Mouse (Mus musculus): ENCODE measurements around the gene Lrch3.

Gene Lrch3

DNA sequence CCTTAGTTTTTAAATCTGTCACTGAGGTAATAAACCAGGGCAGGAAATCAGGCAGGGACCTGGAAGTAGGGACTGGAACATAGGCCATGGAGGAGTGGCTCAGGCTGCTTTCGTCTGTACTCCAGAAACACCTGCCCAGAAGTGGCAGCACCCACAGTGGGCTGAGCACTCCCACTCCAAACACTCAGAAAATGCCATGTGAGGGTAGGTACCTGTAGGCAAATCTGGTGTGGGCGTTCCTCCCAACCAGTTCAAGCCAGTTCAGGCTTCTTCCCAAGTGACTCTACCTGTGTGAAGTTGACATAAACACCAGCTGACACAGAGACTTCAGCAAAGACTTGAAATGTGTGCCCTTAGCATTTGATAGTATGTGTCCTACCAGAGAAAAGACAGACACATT lies 70.7 kb downstream of the Lrch3 start:
- DNase-seq (ENCODE audit: low spot score in 2 of 2) = no peak

DNA sequence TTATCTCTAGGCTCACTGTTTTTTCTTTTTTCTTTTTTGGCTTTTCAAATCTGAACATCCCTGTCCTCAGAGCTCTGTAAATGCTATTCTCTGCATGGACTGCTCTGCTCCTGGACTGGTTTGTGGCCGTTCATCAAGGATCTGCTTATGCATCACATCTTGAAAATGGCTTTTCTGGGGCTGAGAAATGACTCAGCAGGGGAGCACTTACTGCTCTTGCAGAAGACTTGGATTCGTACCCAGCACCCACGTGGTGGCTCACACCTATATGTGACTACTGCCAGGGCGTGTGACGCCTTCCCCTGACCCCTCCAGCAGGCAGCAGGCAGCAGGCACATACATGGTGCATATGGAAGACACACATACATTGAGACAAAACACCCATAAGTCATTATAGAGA lies 78.3 kb downstream of the Lrch3 start:
- no peak for DNase-seq (ENCODE audit: low spot score in 2 of 2)

DNA sequence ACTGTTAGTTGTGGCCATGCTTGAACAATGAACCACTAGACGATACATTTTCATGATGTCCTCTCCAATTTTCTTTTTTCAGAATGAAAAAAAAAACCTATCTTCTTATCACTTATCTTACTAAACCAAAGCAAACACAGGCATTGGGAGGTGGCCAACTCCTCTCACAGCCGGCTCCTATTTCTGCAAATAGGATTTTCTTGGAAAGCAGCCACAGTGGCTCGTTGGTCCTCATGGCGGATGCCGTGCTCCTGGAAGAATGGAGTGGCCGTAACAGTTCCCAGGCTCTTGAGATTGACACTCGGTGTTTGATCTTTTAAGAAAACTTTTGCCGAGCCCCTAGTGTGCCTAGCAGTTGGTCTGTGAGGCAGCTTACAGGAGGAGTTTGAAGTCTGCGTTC lies 91.3 kb downstream of the Lrch3 start:
- DNase-seq (ENCODE audit: low spot score in 2 of 2) = no peak

DNA sequence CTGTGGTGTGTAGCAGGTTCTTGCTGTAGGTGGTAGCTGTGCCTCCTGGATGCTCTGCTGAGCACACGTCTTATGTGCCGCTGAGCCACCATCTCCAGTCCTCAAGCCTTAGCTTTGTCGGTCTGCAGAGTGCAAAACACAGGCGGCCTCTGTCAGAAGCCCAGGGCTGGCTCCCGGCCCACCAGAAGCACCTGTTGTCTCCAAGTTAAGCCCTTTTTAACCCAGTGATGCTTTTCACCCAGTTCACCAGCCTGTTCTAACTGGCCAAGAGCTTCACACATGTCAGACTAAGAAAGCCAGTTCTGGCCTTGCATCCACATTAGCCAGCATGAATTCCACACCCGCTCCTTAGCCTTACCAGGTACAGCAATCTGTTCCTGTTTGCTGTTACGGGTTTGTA lies 93.0 kb downstream of the Lrch3 start:
- no peak for DNase-seq (ENCODE audit: low spot score in 2 of 2)

DNA sequence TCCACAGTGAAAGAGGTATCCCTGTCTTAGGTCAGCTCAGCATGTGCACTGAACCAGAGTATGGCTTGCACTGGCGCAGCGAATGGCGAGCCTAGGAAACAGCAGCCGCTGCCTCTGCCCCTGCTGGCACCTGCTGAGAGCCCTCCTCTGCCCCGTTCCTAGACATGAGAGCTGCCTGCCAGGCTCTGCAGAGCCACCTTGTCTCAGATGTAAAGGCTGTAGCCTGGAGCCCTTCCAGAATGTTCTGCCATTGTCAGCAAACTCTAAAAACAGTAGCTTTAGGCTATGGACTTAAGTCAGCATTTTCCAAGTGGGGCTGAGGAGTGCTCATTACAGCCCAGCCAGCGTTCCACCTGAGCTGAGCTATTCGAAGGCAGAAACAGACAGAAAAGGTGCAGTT lies 93.5 kb downstream of the Lrch3 start:
- no peak for DNase-seq (ENCODE audit: low spot score in 2 of 2)

DNA sequence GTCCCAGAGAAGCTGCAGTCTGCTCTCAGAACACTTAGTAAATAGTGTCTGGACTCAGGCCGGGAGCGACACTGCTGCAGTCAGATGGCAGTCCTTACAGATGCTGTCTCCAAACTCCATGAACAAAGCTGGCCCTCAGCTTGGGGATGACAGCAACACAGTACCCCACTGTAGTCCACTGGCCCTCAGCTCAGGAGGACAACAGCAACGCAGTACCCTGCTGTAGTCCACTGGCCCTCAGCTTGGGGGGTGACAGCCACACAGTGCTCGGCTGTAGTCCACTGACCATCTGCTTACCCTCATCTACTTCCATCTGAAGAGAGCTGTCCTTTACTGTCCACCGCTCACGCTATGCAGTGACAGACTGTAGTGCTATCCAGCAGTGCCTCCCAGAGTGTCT lies 96.3 kb downstream of the Lrch3 start:
- no peak for DNase-seq (ENCODE audit: low spot score in 2 of 2)

DNA sequence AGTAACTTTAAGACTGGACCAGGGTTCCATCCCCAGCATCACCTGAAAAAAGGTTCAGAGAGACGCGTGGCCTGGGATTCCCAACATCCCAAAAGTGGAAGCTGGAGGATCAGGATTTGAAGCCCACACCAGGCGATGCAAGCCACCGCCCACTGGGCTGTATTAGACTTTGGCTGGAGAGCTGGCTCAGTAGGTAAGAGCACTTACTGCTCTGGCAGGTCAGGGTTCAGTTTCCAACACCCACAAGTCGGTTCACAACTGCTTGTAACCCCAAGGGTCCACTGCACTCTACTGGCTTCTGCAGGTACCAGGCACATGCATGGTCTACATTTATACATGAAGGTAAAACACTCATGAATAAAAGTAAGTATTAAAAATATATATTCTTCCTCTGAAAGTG lies 99.9 kb downstream of the Lrch3 start:
- DNase-seq (ENCODE audit: low spot score in 2 of 2) = no peak

DNA sequence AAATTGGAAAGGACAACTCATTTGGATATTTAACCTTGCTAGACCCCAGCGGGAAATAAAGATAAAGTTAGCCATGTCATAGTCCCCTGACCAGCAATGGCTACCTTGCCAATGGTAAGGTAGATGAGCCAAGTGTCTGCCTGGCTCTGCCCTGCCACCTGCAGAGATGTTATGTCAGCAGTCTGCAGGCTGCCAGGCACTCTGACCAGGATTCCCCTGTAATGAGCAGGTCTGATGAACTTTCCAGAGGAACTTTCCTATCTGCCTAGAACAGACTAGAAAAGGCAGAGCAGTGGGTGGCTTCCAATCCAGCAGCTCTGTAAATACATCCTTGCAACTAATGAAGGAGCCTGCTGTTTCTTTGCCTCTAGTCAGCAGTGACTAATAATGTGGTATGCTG lies 101.0 kb downstream of the Lrch3 start:
- no peak for DNase-seq (ENCODE audit: low spot score in 2 of 2)

DNA sequence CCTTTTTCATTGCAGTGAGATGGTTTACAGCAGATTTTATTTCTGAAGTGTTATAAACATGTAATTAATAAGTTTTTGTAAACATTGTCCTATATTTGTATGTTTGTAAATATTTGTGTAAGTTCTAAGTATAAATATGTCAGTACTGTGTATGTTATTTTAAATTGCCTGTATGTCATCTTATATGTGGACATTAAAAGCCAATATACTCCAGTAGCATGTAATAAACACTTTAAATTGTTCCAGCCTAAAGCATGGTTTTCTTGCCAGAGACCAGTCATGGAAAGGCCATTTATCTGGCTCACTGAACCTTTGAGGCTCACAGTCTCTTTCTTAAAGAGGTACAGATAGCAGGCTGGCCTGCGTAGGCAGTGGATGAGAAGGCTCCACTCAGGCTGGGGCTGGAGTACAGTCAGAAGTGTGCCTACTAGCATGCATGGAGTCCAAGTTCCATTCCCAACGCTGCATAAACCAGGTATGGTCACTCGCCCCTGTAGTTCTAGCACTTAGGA lies 101.6 kb downstream of the Lrch3 start:
- no peak for DNase-seq (ENCODE audit: low spot score in 2 of 2)

DNA sequence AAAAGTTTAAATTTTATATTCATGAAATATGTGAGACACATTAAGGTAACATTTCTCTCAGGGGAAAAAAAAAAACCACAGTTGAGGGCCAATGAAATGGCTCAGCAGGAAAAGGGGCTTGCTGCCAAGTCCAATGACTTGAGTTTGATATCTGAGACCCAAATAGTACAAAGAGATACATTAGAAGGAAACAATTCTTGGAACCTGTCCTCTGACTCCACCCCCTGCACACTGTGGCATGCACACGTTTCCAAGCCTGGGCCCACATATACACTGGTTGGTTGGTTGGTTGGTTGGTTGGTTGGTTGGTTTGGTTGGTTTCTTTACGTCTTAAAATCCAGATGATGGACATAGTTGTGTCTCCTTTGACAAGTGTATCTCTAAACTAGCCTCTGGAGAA lies 102.1 kb downstream of the Lrch3 start:
- DNase-seq (ENCODE audit: low spot score in 2 of 2) = no peak

DNA sequence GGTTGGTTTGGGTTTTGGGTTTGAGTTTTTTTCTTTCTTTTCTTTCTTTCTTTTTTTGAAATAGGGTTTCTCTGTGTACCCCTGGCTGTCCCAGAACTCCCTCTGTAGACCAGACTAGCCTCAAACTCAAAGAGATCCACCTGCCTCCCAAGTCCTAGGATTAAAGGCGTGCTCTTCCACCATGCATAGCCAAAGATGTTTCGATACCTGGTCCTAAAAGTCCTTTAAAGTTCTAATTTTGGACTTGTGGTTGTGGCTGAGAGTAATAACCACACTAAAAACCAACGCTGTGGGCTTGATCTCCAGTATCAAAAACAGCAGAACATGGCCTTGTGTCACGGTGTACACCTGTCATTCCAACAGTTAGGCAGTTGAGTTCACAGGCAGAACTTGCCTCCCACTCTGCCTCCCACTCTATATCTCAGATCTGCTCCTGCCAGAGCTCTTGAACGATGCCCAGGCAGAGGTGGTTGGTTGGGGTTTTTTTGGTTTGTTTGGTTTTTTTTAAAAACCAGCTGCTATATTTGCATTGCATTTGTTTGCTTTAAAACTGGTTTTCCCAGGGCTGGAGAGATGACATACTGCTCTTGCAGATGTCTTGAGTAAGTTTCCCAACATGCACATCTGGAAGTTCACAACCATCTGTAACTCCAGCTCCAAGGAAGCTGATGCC lies 103.9 kb downstream of the Lrch3 start:
- peak in 1 of 2 experiments; percentile 5 for DNase-seq (ENCODE audit: low spot score in 2 of 2)

DNA sequence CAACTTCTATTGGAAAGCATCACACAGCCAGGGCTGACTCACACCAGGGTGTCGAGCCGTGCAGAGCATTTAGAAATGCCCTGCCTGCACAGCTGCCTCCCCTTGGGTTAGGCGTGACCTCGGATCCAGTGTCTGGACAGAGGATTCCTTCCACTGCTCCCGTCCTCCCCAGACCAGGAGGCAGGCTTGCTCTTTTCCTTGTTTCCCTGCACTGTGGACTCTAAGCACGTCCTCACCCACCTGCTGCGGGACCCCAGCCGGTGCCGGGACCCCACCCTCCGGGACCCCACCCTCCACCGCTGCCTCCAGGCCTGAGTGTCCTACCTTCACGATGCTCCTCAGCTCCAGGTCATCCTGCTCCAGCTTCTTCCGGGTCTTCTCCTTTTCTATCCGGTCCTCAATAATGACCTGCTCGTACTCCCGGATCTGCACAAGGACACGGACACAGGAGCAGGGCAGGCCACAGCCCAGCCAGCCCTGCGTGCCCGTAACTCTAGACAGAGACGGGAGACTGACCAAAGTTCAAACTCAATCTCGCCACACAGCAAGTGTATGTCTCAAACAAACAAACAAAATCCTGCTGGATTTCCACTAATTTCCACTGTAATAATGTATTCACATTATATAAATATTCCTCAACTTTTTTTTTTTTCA lies 105.3 kb downstream of the Lrch3 start:
- peak in 1 of 2 experiments; percentile 28 for DNase-seq (ENCODE audit: low spot score in 2 of 2)

DNA sequence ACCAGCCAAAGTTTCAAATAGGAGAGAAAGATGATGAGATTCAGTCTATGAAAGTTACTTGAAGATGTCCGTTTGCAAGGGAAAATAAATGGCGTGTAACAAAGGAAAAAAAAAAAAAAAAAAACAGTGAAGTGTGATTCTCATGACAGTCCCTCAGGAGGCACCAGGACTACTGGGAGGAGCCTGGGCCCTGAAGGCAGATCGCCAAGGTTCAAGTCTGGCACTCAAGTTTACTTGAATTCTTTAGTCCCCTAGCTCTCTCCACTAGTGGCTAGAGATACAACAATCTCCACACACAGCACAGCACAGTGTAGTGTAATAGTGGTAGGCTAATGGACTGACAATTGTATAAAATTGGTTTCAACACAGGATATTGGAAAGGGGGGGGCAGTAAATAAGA lies 107.5 kb downstream of the Lrch3 start:
- no peak for DNase-seq (ENCODE audit: low spot score in 2 of 2)

DNA sequence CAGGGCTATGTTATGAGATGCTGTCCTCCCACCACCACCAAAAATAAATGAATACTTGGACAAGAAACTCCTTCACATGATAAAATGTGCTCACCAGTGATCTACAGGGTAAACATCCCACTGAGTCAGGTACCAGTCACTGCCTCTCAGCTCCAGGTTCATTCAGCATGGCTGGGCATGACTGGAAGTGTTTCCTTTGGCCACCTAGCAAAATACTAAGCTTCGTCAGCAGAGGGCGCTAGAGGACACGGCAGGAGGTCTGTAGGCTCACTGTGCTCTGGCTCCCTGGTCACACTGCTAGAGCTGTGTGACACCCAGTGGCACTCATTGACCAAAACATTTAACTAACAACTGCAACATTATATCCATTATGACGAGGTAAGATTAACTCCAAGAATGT lies 109.8 kb downstream of the Lrch3 start:
- peak; percentile 84 to 86 for DNase-seq (ENCODE audit: low spot score in 2 of 2)

DNA sequence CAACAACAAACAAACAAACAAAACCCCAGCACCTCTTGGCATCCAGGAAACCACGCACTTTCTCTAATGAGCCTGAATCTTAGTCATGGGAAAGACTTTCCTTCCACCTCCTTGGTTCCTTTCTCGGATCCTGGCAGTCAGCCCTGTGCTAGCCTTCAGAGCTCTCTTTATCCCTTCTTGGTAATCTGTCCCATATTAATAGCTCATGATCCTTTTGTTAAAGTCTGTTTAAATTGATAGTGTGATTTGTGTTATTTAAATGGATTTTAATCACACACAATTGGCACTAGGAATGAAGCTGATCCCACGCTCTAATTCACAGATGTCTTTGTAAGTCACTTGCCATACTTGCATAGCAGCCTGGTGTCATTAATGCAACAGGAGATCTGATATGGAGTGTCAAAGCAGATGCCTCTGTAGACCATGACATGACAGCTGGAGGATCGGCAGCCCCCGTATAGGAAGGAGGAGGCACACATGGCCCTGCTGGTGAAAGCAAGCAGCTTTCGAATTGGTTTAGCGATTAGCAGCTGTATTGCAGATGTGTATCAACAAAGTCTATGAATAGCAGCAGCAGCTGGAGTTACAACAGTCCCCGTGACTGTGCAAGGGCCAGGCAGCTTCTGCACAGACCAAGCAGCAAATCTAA lies 110.7 kb downstream of the Lrch3 start:
- no peak for DNase-seq (ENCODE audit: low spot score in 2 of 2)

DNA sequence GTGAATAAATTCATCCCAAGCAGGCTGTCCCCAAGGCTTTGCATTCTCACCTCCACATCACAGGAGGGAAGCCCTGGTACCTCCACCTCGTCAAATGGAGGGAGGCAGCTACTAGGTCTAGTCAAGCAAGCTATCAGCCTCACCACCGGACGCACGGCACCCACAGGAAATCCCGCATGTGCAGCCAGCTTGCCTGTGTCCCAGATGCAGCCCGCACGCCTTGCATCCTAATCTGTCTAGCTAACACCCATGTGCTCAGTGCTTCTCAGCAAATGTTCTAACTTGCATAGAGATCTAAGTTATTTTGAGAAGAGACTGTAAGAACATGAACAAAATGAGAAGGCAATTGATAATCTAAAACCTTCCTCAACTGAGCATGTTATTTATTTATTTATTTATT lies 112.5 kb downstream of the Lrch3 start:
- DNase-seq (ENCODE audit: low spot score in 2 of 2) = no peak

DNA sequence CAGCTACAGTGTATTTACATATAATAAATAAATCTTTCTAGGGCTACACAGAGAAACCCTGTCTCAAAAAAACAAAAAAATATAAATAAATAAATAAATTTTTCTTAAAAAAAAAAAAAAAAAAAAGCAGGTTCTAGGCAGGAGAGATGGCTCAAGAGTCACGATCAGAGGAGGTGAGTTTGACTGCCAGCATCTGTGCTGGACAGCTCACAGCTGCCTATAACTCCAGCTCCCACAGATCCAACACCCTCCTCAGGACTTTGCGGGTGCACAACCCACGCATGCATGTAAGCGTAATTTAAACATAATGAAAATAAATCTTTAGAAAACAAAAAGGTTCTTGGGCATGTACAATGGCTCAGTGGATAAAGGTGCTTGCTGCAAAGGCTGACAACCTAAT lies 122.1 kb downstream of the Lrch3 start:
- no peak for DNase-seq (ENCODE audit: low spot score in 2 of 2)

DNA sequence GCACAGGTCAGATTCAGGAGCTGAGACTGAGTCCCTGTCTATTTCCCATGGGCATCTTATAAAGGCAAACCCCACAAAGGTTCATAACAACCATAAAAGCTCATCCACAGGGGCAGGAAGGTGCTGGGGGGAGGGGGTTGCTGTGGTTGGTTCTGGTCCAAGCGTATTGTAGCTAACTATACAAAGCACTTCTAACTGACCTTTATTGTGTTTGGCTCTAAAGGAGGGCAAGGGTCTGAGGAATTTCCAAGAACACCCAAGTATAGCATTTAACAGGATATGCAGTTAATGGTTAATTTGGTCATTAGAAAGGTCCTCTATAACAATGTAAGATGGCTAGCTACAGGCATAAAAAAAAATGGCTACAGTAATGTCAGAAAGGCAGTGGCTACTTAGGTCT lies 128.8 kb downstream of the Lrch3 start:
- no peak for DNase-seq (ENCODE audit: low spot score in 2 of 2)

DNA sequence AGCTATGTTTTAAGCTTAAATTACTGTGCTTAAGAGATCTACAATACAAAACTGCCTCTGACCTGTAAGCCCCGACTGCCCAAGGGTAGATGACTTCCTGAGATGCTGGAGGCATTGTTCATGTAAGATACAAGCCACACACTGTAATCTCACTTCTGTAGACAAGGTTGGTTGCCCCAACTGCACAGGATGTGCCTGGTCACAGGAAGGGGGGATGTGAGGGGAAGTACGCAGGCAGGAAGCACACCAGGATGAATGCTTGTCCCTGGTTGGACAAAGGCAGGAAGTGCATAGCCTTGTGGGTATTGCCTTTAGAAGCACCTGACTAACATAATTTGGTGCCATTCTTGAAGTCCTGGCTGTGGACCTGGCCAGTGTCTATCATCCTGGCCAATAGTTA lies 129.4 kb downstream of the Lrch3 start:
- no peak for DNase-seq (ENCODE audit: low spot score in 2 of 2)

DNA sequence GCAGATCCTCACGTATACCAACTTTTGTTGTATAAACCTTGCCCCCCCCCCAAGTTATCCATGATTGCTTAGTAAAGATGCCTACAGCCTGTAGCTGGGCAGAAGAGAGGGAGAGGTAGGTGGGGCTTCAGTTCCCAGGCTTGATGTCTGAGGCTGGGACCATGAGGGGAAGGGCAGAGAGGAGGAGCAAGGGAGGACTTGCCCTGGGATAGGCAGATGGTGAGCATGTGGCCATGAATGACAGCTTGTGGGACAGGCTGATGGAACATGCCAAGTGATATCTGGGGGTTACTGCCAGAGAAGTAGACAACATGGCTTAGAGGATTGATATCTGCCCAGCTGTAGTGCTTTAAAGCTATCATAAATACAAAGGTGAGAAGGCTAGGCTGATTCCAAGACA lies 134.1 kb downstream of the Lrch3 start:
- no peak for DNase-seq (ENCODE audit: low spot score in 2 of 2)

DNA sequence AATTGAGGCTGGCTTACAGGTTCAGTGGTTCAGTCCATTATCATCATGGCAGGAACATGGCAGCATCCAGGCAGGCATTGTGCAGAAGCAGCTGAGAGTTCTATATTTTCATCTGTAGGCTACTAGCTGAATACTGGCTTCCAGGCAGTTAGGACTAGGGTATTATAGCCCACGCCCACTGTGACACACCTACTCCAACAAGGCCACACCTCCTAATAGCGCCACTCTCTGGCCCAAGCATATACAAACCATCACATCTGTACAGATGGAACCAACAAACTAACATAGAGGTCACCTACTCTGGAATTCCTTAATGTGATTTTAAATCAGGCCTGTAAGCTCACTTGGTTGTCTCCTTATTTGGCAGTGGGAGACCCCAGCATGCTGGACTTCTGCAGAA lies 134.8 kb downstream of the Lrch3 start:
- no peak for DNase-seq (ENCODE audit: low spot score in 2 of 2)

DNA sequence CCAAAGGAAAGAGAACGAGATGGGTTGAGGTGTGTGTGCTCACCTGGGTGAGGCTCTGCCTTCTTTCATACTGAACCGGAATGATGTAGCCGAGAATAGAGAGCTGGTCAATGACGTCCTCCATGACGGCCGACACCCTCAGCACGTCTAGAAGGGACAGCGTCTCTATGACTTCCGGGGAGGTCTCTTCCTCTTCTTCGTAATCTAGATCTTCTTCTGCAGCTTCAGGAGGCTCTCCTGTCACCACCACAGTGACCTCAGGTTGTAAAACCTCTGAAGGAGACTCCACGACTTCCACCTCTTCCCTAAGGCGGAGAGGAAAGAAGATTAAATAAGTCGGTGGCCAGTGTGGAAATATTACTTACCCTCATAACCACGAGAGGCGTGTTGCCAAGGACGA lies 135.9 kb downstream of the Lrch3 start:
- no peak for DNase-seq (ENCODE audit: low spot score in 2 of 2)

DNA sequence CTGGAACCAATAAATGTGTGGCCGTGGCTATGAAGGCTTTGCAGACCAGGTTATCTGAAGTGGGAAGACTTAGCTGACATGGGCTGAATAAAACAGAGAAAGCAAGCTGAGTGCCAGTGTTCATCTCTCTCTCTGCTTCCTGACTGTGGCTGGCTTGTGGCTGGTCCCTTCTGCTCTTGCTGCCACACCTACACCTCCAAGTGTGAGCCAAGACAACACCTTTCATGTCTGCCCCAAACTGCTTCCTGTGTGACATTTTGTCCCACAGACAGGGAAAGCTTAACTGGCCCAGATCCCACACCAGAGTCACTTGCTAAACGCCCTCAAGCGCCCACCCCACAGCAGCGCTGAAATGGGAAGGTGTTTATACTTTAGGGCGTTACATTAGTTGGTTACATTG lies 139.2 kb downstream of the Lrch3 start:
- no peak for DNase-seq (ENCODE audit: low spot score in 2 of 2)
